Mouse (Mus musculus) A20 (cell line): ENCODE measurements at regions not wholly inside any gene's neighbourhood (a gene's known extent, or its start where the extent isn't known, plus 50 kb on each side); places are given as distances from the start of the nearest gene placed in this dataset.

ENCODE experiments used
- DNase-seq: peaks from one replicate; pipeline ENCODE4 v3.0.0-alpha.2; 2011; ENCODE audit warnings: low read depth, low spot score

DNA sequence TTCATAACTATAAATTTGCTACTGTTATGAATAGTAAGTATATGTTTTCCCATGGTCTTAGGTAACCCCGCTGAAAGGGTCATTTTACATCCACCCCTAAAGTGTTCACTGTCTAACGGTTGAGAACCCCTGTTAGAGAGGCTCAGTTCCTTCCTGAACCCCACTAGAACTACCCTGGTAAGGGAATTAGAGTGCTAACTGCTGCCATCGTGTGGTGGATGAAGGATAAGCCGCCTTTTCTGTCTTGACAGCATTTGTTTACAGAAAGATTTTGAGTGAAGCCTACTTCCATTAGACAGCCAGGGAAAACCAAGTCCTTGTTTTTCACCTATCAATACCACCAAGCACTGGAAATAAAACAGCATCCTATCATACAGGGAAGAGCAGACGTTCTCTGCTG, 90.3 kb upstream of the Tbx22 start:
- DNase-seq: peak; percentile 42
